Mouse (Mus musculus): ENCODE measurements around the gene Dhps.

Dhps gene

DNA sequence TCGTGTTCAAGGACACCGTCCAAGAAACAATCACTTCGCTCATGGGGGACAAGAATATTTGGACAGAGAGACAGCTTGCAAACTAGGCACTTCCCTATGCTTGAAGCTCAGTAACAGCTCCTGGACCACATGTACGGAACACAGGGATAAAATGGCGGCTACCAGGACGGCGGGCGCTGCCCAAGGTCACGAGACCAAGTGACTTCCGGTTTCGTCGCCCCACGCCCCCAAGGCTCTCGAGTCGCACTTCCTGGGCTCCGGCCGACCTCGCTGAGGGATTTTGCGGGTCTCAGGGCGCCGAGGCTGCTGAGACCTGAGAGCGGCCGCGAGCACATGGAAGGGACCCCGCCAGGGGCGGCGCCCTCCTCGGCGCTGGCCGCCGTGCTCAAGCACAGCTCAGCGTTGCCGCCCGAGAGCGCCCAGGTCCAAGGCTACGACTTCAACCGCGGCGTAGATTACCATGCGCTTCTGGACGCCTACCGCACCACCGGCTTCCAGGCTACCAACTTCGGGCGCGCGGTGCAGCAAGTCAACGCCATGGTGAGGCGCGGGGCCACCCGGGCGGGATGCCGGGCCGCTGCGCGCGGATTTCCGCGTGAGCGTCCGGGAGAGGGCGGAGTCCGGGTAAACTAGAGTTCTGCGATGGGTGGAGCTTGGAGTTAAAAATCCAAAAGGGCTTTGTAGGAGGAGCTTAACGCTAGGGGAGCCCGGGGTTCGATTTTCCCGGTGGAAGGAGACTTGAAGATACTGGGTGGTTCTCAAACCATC, at the start of gene Dhps:
Gene Dhps, plus strand, starts transcription at position 244 of the 768 bp plus-strand sequence.
- peak; percentile 91 to 94 for DNase-seq (ENCODE audit: low spot score in 2 of 2)

DNA sequence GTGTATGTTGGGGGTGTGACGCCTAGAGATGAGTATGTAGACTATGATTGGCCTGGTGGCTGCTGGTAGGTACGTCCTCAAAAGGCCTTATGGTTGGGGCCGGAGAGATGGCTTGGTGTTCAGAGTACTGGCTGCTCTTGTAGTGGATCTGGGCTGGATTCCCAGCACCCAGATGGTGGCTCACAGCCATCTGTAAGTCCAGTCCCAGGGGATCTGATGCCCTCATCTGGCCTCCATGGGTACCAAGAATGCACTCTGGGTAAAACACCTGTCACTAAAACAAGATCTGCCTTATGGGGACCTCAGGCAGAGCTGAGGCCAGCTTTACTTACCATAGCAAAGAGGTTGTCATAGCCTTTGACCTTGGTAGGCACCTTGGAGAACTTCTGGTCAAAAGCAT, 47.7 kb upstream of the Dhps start:
- no peak for DNase-seq (ENCODE audit: low spot score in 2 of 2)

DNA sequence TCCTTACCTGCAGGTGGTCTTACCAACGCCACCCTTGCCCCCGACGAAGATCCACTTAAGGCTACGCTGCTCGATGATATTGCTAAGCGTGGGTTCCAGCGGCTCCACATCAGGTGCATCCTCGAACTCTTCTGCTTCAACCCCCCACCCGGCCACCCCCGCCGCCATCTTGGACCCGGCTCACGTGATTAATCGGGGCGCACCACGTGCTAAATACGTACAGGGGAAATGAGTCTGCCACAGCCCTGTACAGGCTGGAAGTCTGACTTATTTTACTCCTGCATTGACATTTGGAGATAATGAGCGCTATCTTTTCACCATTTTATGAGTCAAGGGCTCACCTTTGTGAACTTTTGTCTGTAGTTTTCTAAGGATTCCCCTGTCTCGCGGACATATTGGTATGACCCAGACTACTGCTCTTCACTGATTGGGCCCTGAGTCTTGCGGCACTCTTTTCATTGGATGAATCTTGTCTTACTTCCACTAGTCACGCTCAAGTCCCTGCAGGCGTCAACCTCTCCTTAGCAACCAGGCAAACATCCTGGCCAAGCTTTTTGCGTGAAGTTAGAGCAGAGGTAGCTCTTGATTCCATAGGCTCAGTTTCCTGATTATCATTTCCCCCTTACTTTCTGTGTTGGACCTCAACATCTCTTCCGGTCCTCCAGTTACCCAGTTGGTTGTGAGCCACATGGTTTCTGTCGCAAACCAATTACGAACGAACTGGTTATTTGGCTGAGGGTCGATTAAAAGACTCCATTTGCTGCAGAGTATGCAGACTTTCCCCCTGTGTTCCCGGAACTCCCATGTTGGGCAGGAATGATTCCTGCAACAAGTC, 46.2 kb upstream of the Dhps start, which contains the start of gene Asna1:
Gene Asna1, minus strand, starts transcription at position 184 of the 835 bp plus-strand sequence.
- peak; percentile 85 to 88 for DNase-seq (ENCODE audit: low spot score in 2 of 2)

DNA sequence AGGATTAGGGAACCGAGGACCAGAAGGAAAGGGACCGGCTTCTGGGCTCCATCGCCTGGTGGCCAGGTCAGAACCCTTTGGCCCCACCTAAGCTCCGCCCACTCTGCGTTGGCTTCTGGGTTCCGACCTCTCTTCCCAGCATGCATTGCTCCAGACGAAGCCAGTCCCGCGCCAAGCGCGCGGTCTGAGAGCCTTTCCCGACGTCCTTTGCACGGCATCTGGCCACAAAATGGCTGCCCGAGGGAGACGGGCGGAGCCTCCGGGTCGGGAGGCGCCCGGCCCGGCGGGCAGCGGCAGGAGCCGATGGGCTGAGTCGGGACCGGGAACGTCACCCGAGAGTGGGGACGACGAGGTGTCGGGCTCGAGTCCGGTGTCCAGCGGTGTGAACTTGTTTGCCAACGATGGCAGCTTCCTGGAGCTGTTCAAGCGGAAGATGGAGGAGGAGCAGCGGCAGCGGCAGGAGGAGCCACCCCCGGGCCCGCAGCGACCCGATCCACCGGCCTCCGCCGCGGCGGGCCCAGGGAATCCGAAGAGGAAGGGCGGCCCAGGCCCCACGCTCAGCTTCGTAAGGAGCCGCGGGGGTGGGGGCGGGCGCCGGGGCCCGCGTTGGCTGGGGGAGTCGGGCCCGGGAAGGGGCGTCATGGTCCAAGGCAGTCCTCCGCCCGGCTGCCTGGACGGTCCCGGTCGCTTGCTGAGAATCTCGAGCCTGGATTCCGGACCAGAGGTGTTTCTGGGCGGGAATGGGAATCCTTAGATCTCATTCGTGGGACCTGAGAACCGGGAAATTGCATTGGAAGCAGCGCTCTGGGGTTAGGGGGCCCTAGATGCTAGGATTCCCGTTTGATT, 44.7 kb upstream of the Dhps start, which contains the start of gene Trir:
Gene Trir, plus strand, starts transcription at position 154 of the 846 bp plus-strand sequence.
- DNase-seq (ENCODE audit: low spot score in 2 of 2) = peak; percentile 97

DNA sequence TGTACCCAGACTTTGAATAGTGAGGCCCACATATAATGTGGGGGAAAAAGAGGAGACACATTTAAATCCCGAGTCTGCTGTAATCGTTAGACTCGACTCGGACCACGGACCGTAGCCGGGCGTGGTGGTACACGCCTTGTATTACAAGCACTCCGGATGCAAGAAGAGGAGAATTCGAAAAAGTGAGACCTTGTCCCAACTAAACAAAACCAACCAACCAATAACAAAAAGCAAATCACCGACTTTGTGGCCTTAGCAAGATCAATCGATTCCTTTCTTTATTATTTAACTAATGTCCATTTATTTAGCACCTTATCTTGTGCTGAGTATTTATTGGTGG, 44.1 kb upstream of the Dhps start:
- DNase-seq (ENCODE audit: low spot score in 2 of 2) = no peak

DNA sequence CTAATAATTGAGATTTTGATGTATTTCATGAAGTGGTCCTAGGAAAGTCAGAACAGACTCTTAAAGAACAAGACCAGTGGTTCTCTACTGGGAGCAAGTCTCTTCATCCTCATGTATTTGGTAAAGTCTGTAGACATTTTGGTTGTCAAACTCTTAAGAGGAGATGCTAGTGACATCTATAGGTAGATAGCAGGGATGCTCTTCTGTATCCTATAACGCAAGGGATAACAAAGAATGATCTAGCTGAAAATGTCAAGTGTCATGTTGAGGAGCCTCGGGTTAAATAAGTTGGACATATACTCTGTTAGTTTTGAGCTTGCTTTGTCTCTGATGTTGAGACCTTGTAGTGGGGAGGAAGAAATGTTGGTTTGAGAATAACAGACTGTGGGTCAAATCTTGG, 43.6 kb upstream of the Dhps start:
- DNase-seq (ENCODE audit: low spot score in 2 of 2) = no peak

DNA sequence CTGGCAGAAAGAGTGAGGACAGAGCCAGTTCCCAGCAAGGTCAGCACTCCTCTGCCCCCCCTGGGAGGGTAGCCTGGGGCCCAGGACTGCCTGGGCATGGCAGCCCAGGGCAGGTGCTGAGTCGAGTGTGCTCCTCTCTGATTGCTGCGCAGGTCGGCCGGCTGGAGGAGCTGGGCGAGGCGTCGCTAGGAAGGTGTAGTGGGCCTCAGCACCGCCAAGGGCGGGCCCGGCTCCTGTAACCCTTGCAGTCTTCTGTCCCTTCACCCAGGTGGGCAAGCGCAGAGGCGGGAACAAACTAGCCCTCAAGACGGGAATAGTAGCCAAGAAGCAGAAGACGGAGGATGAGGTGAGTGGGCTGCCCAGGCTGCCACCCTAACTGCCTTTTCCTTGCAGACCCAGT, 42.3 kb upstream of the Dhps start:
- DNase-seq (ENCODE audit: low spot score in 2 of 2) = no peak

DNA sequence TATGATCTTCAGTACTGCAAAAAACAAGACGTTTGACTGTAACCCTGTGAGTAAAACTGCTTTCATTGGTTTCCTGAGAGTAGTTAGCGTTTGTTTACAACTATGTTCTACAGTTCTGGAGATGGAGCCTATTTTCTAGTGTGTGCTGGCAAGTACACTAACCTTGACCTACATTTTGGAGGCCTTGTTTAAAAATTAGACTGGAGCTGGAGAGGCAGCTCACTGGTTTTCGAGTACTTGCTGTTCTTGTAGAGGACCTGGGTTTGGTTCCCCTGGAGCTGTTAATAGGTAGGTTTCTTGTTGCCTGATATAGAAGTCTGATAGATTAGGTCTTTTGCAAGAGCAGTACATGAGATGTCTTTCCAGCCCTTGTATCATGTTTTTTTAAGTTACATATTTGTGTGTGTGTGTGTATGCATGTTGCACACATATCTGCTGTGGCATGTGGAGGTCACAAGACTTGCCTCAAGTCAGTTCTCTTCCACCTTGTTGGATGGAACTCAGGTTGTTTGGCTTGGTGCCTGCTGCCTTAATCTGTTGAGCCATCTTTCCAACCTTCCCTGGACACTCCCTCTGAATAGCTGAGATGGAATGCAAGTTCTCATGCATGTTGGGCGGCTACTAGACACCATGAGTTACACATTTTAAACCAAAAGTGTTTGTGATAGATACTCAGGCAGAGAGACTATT, 38.8 kb upstream of the Dhps start:
- DNase-seq (ENCODE audit: low spot score in 2 of 2) = no peak

DNA sequence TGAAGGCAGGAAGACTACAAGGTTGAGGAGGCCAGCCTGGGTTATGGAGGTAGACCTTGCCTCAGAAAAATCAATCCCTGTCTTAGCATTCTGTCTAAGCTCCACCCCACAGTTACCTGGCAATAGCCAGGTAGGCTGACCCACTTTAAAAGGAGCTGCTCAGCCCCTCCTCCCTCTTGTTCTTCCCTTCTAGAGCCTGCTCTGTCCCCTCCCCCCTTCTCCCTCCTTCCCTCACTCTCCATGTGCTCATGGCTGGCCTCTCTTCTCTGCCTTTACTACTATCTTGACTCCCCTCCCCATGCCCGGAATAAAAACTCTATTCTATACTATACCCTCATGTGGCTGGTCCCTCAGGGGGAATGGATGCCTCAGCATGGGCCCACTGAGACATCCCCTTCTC, 37.7 kb upstream of the Dhps start:
- no peak for DNase-seq (ENCODE audit: low spot score in 2 of 2)

DNA sequence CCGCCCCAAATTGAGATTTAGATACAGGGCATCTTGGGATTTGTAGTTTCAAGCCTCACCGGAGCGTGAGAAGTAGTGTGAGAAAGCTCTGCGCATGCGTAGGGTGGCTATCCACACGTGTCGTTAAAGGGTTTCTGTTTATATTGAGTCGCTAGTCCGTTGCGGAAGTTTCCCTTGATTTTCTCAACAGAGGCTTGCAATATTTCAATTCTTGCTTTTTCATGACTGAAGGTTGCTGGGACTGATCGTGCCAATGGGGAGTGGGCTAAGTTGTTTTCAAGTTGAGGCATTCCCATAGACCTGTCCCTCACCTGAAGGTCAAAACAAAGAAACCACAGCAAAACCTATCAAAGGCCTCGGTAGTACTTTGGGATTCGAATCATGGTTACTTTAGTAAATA, 36.8 kb upstream of the Dhps start:
- peak; percentile 66 to 71 for DNase-seq (ENCODE audit: low spot score in 2 of 2)

DNA sequence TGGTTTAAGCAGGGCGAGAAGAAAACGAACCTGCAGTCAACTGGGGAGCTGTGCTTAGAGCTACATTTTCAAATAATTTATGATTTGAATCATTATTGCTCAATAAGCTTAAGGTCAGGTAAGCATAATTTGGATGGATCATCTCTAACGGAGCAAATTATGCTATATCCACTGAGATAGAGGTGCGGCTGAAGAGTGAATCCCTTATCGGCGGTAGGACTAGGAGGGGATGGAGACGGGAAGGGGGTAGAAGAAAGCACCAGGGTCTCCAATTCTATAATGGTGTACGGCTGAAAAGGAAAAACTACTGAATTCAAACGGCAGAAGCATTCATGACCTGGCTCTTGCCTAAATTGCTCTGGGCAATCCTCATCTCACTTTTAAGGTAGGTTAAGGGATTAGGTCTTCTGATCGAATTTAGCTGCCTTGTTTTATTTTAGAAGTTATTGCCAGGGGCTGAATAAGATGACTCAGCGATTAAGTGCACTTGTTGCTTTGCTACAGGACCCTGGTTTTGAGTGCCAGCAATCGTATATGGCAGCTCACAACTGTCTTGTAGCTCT, 36.3 kb upstream of the Dhps start:
- no peak for DNase-seq (ENCODE audit: low spot score in 2 of 2)

DNA sequence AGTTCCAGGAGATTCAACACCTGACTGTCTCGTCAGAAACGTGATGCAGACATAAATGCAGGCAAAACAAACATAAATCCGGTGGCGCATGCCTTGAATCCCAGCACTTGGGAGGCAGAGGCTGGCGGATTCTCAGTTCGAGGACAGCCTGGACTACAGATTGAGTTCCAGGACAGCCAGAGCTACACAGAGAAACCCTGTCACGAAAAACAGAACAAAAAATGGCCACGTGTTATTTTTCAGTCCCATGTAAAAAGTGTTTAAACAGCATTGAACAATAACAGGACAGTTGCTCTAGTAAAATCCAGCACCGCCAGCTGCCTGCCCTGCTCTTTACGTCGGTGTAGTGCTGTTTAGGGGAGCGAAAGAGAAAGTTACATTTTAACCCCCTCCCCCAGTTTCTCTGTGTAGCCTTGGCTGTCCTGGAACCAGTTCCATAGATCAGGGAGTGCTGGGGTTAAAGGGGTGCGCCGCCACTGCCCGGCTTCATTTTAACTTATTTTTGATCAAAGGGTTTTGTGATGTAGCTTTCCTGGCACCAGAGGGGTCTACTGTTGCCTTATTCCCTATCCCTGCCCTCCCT, 35.7 kb upstream of the Dhps start:
- DNase-seq (ENCODE audit: low spot score in 2 of 2) = peak in 1 of 2 experiments; percentile 23

DNA sequence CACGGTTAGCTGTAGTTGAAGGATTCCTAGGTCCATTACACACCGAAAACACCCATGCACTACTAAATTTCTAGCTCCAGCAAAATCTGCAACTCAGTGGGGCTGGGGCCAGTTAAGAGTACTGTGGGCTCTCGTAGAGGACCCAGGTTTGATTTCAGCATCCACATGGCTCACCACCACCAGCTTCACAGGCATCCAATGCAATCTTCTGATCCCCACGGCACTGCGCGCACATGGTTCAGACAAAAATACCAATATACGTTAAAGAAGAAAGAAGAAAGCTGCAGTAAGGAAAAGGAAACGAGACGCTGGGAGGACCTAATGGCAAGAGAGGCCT, 35.2 kb upstream of the Dhps start:
- no peak for DNase-seq (ENCODE audit: low spot score in 2 of 2)

DNA sequence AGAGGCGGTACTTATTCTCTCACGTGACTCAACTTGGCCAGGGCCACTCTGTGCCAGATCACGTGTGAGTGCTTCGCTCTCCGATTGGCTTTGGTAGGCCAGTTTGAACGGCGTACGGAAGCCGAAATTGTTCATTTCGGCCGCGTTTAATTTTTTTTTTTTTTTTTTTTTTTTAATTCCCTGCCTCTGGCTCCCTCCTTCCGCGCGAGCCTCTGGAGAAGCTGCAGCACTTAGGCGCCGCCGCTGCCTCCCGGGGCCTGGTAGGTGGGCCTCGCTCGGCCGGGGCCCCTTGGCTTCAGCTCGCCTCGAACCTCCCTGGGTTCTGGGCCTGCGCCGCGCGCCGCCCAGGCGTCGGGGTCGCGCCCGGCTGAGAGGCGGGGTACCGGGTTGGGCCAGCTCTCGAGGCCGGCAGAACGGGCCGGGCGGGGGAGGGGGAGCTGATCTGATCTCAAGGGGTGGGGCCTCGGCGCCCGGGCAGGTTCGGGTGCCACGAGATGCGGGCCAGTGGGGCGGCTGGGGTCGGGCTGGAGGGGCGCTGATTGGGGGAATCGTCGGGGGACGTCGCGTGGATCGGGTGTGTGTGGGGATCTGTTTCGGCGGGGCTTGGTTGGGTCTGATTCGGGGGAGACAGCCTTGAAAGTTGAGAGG, 34.7 kb upstream of the Dhps start, which contains the start of gene Tnpo2:
Gene Tnpo2, plus strand, starts transcription at position 198 of the 648 bp plus-strand sequence.
- peak; percentile 86 to 95 for DNase-seq (ENCODE audit: low spot score in 2 of 2)

DNA sequence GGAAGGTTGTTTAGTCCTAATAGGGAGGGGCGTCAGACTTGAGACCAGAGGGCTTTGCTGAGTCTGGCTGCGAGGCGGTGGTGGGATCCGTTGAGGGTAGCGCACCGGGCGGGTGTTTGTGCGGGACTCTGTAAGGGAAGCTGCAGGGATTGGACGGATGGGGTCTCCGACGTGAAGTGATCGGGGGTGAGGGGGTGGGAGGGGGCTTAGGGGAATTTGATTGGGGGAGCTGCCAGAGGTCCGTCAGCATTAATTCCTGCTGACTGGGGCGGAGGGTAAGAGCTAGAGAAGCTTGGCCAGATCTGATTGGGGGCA, 34.2 kb upstream of the Dhps start:
- DNase-seq (ENCODE audit: low spot score in 2 of 2) = no peak

DNA sequence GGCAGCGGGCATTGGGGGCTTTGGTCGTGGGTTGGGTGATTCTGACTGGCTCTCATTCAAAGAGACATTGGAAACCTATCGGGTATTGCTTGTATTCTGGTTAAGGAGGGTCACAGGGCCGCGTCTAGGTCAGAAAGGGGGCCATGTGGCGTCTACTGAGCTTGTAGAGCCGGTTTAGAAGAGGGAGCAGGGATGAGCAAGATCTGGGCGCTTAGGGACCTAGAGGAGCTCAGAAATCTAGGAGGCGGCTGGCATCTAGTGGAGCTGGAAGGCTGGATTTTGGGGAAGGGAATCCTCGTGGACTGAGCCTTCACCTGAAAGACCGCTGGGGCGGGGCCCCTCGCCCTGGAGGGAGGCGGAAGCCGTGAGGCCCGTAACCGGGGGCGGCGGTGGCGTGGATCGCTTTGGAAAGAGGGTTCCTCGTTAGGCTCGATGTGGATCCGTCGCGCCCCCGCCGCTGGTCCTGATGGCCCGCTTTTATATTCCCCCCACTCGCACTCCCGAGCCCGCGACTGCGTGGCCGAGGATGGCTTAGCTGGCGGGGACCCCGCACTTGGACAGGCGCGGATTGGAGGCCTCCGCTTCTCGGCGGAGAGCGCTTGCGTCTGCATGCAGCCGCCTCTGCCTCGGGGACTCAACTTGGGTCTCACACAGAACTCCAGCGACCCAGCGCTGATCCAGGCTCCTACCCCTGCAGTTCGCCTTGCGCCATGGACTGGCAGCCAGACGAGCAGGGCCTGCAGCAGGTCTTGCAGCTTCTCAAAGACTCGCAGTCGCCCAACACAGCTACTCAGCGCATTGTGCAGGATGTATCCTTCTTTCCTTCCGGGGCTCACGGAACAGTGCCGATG, 33.7 kb upstream of the Dhps start:
- DNase-seq (ENCODE audit: low spot score in 2 of 2) = peak; percentile 67 to 70

DNA sequence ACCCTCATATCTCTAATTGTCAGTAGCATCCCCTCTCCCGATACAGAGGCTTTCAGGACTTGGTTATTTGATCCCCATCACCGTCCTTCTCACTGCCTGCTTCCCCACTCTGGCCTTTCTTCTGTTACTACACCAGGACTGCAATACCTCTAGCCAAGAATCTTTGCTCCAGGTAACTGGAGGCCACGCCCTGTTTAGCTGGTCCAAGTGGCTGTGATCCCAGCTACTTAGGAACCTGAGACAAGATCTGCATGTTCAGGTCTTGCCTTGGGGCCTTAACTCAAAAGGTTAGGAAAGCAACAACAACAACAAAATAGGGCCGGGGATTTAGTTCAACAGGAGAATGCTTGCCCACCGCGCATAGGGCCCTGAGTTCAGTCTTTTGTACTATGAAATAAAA, 27.9 kb upstream of the Dhps start:
- no peak for DNase-seq (ENCODE audit: low spot score in 2 of 2)

DNA sequence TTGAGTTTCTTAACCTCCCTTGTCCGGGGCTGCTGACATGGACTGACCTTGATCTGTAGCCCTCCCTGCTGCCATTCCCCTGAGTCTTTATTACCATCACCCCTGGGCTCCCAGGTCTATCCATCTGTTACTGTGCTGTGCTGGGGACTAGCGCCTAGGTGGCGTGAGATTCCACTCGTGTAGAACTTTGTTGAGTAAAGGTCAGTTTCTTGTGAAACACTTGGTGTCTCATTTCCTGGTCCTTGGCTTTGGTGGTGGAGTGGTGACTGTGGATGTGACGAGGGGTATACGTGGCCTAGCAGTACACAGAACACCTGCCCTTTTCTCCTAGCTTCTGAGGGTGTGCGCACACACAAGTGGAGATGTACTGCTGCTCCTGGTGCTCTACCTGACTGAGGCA, 14.2 kb upstream of the Dhps start:
- DNase-seq (ENCODE audit: low spot score in 2 of 2) = no peak

DNA sequence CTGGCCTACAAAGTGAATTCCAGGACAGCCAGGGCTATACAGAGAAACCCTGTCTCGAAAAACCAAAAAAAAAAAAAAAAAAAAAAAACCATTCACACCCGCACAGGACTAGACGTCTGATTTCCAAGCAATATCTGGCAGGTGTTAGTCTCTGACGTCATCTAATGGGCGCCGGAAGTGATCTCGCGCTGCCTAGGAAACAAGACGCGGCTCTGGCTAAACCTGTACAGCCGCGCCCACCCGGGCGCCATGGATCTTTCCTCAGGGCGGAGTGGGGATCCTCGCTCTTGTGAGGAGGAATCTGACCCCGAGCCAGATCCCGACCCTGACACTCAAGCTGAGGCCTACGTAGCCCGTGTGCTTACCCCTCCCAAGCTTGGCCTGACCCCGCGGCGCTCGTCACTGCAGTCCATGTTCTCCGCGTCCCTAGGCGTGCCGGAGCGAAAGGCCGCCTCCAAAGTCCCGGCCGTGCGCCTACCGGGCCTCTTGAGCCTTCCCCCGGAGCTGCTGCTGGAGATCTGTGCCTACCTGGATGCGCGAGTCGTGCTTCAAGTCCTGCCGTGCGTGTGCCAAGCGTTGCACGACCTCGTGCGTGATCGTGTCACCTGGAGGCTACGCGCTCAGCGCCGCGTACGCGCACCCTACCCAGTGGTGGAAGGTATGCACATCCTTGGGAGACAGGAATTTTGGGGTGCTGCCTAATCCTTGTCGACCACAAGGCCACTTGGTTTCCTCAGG, 11.5 kb upstream of the Dhps start, which contains the start of gene Fbxw9:
Gene Fbxw9, plus strand, starts transcription at position 177 of the 738 bp plus-strand sequence.
- peak; percentile 89 to 96 for DNase-seq (ENCODE audit: low spot score in 2 of 2)
